Mouse (Mus musculus) heart, embryonic 16.5 days (tissue): ENCODE measurements around the gene Prl5a1. TPM values are rescaled to one million over a fixed set of nuclear protein-coding genes. Genes with fewer than 3 reads are reported as not detected.

Source experiments
- ATAC-seq: fragments of 200-750 bp; cut with Nextera tagmentation; replicated peaks from 2 replicates; pipeline ENCODE4 v1.8.0; 2017; ENCODE audit warnings: moderate number of reproducible peaks; ENCODE audit not compliant: insufficient read depth, low FRiP score; ENCODE audit errors: extremely low read depth
- H3K27ac ChIP-seq: fragments of 300-500 bp; sonication (generic); 2 replicates; pipeline ENCODE4 v1.5.1; 2014; ENCODE audit warnings: mild to moderate bottlenecking, low read length, control low read depth, moderate library complexity
- H3K27me3 ChIP-seq: fragments of 300-500 bp; sonication (generic); 2 replicates; pipeline ENCODE4 v1.6.1; 2014; ENCODE audit warnings: low read length, mixed read lengths; ENCODE audit not compliant: control insufficient read depth, insufficient read depth
- H3K36me3 ChIP-seq: fragments of 300-500 bp; sonication (generic); 2 replicates; pipeline ENCODE4 v1.6.1; 2014; ENCODE audit not compliant: control insufficient read depth, insufficient read depth
- H3K4me1 ChIP-seq: fragments of 300-500 bp; sonication (generic); 2 replicates; pipeline ENCODE4 v1.6.1; 2014; ENCODE audit warnings: low read length, mixed read lengths; ENCODE audit not compliant: control insufficient read depth, insufficient read depth
- H3K4me2 ChIP-seq: fragments of 300-500 bp; sonication (generic); 2 replicates; pipeline ENCODE4 v1.6.1; 2014; ENCODE audit warnings: low read depth, mild to moderate bottlenecking, control low read depth, low read length
- H3K4me3 ChIP-seq: fragments of 300-500 bp; sonication (generic); 2 replicates; pipeline ENCODE4 v1.5.1; 2014; ENCODE audit warnings: mild to moderate bottlenecking, control low read depth, low read length
- H3K9ac ChIP-seq: fragments of 300-500 bp; sonication (generic); 2 replicates; pipeline ENCODE4 v1.6.1; 2014; ENCODE audit warnings: low read length, control low read depth
- H3K9me3 ChIP-seq: fragments of 300-500 bp; sonication (generic); replicated peaks from 2 replicates; pipeline ENCODE4 v1.6.1; 2016; ENCODE audit warnings: low read length; ENCODE audit not compliant: control insufficient read depth
- WGBS: fragments of 180-500 bp; shearing (Covaris S2); extraction: QIAGEN DNeasy Blood & Tissue Kit; methylation state at CpG from one replicate; pipeline ENCODE4 v1.1.7; 2014; 5-methylcytosine and 5-hydroxymethylcytosine counted together
- polyA plus RNA-seq: library from polyadenylated mRNA; unstranded; fragments of >200 nt; fragmentation: Nextera tagmentation; extraction: Ambion mirVana; gene quantifications from 2 replicates; pipeline ENCODE4 v1.2.1, GENCODE M21; 2015

The Prl5a1 gene
- polyA plus RNA-seq: not detected in 2 replicates

GRCm38 (mm10) chr13:28142184-28142583 is at the start of gene Prl5a1:
Gene Prl5a1, plus strand, starts transcription at chr13:28142484.
- ATAC-seq: no peak

DNA sequence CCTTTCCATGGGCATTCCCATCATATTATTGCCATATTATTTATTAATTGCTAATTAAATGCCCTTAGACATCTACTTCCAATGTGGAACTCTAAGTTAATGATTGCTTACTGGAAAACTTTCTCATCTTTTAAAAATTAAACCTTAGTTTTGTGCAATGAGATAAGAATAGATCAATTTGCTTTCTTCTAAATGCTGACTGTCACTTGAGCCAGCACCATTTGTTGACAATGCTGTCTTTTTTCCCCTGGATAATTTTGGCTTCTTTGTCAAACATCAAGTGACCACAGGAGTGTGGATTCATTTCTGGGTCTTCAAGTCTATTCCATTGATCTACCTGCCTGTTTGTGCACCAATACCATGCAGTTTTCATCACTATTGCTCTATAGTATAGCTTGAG is 46.1 kb upstream of the Prl5a1 start:
- Histone ChIP-seq H3K9me3 (no peaks in the 10 kb centered on the region), H3K4me2 (no peak overlapping the region), H3K4me1 (no peaks in the 10 kb centered on the region), H3K4me3 (no peak overlapping the region), H3K27ac (no peak overlapping the region), H3K27me3 (no peaks in the 10 kb centered on the region), H3K9ac (no peak overlapping the region), H3K36me3 (no peaks in the 10 kb centered on the region)
- no peak for ATAC-seq

More at GRCm38 (mm10) chr13:28142184-28142583, at the start of gene Prl5a1:
- H3K4me2 ChIP-seq: no peak within 1 kb of the TSS
- 85% methylated on average over 6 of the region's 6 CpGs for WGBS
- H3K9ac ChIP-seq: no peak within 1 kb of the TSS
- no peaks in the 10 kb centered on the region for H3K36me3 ChIP-seq
- H3K9me3 ChIP-seq: no peaks in the 10 kb centered on the region
- no peak within 1 kb of the TSS for H3K27ac ChIP-seq
- no peaks in the 10 kb centered on the region for H3K4me1 ChIP-seq
- no peak within 1 kb of the TSS for H3K4me3 ChIP-seq
- H3K27me3 ChIP-seq: no peaks in the 10 kb centered on the region

DNA sequence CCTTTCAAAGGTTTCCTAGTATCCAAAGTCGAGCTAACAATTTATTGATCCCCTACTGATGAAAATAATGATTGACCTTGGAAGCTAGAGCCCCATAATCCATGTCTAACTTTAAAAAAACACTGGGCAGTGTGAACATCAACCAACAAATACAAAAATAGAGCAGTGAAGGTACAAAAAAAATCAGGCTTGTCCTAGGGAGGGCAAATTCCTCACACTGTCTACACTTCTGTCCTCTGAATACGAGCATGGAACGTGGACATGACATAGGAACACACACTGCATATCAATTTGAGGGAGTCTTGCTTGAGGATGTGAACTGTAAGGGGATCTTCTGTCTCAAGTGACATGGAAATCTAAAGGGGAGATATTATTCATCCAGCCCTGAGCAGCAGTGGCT is 33.7 kb upstream of the Prl5a1 start:
- Histone ChIP-seq H3K4me2 (no peak overlapping the region), H3K4me1 (no peaks in the 10 kb centered on the region), H3K9ac (no peak overlapping the region), H3K27ac (no peak overlapping the region), H3K27me3 (no peaks in the 10 kb centered on the region), H3K4me3 (no peak overlapping the region), H3K9me3 (no peaks in the 10 kb centered on the region), H3K36me3 (no peaks in the 10 kb centered on the region)
- WGBS: 70% methylated on average over 3 of the region's 3 CpGs
- no peak for ATAC-seq

GRCm38 (mm10) chr13:28132781-28133180 is 9.5 kb upstream of the Prl5a1 start:
- no peaks in the 10 kb centered on the region for H3K27me3 ChIP-seq
- WGBS: 54% methylated on average over 2 of the region's 2 CpGs
- H3K4me3 ChIP-seq: no peak overlapping the region
- no peaks in the 10 kb centered on the region for H3K4me1 ChIP-seq
- no peaks in the 10 kb centered on the region for H3K9me3 ChIP-seq
- H3K36me3 ChIP-seq: no peaks in the 10 kb centered on the region
- H3K9ac ChIP-seq: no peak overlapping the region
- no peak overlapping the region for H3K4me2 ChIP-seq
- H3K27ac ChIP-seq: no peak overlapping the region
- no peak for ATAC-seq

GRCm38 (mm10) chr13:28135790-28136189 is 6.5 kb upstream of the Prl5a1 start:
- no peak for ATAC-seq

More at GRCm38 (mm10) chr13:28135790-28136189, 6.5 kb upstream of the Prl5a1 start:
- no peaks in the 10 kb centered on the region for H3K4me1 ChIP-seq
- no peak overlapping the region for H3K4me2 ChIP-seq
- H3K9me3 ChIP-seq: no peaks in the 10 kb centered on the region
- no peak overlapping the region for H3K4me3 ChIP-seq
- H3K9ac ChIP-seq: no peak overlapping the region
- no peak overlapping the region for H3K27ac ChIP-seq
- H3K36me3 ChIP-seq: no peaks in the 10 kb centered on the region
- H3K27me3 ChIP-seq: no peaks in the 10 kb centered on the region

Other genes with a start within 250 kb of the Prl5a1 start
- gene Prl4a1, start 126.3 kb upstream of the Prl5a1 start, polyA plus RNA-seq: not detected in 2 replicates
- 4.6 and 10.0 TPM in 2 replicates for gene Gm11361, start 115.0 kb downstream of the Prl5a1 start, polyA plus RNA-seq